Mouse (Mus musculus) heart, postnatal 14 days (tissue): ENCODE results near the gene Chd2. TPM values are rescaled to one million over a fixed set of nuclear protein-coding genes. Genes with fewer than 3 reads are reported as not detected.

Experiments
- DNase-seq, 2 experiments: peaks; one replicate each; pipeline ENCODE4 v3.0.0; 2021 to 2022
- intact Hi-C: fragments of 180-260 bp; cut with DNase I; formaldehyde crosslinking; loops from one replicate; pipeline ENCODE4 v1.15.1; 2025
- total RNA-seq, 2 experiments: library from RNA; stranded (reverse); gene quantifications; 2 replicates each; pipeline ENCODE4 v1.2.3; 2021

Chd2 gene
- total RNA-seq, 2 experiments from 2014 or later: 46.4 to 56.0 TPM

DNA sequence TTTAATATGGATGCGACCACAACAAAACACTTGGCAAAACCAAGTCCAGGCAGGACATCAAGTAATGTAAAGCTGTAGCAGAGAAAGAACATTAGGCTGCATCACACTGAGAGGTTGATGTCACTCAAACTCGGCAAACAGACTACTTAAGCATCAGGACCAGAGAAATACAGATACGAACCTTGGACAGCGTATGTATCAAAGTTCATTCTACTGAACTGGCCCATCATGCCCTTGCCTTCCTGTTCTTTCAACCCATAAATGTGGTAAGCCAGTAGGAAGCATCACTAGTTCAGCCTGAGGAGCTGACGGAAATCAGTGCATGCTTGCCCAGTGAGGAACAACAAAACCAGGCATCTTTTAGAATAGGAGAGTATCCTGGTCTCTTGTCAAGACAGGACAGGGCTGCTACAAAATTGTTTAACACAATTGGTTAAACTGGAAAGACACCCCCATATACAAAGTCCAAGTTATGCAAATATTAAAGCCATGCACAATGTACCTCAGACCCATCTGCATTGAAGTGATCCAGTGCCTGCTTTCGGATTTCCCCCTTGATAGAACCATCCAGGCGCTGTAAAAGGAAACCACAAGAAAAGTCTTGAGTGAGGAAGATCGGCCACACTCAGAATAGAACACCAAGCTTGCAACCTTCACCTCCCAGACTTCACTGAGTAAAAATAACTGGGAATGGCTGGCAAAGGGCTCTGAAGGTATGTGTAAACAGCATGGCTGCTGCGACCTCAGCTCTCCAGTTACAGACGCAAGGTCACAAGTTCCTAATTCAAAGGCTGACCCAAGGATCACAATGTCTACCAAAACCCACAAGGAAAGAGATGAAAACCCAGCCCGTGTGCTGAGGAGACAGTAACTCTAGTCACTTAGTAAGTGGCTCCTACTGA, 63.2 kb downstream of the Chd2 start:
- peak in 1 of 2 experiments; percentile 28 for DNase-seq
- intact Hi-C loops: no loop called here

- no peak for DNase-seq
- intact Hi-C loops: no loop called here
Observed at GRCm38 (mm10) chr7:73467741-73468140, 73.9 kb downstream of the Chd2 start.

- no peak for DNase-seq
- intact Hi-C loops: no loop called here
Observed at GRCm38 (mm10) chr7:73463546-73463945, 78.1 kb downstream of the Chd2 start.

- DNase-seq: no peak
- intact Hi-C loops: no loop called here
Observed at GRCm38 (mm10) chr7:73454113-73454512, 87.5 kb downstream of the Chd2 start.

DNA sequence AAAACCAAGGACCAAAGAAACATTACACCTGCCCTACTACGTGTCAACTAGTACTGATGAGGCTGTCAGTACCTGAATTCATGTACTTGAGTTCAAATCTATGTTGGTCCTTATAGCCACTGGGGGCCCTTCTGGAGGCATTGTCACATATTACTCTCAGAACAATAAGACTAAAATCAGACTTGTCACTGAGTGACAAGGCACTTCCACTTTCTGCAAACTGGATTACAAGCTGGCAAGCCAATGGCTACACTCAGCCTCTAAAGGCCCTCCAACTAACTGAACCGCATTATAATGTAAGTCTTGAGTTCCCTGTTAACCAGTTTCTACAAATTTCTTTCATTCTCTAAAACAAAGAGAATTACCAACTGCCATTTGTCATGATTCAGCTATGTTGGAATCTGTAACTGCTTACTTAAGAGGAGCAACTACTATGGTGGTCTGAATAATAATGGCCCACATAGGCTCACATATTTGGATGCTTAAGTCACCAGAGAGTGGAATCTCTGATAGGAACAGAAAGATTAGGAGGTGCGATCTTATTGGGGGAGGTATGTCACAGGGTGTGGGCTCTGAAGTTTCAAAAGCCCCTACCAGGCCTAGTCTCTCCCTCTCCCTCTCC, 89.3 kb downstream of the Chd2 start:
- intact Hi-C loops: no loop called here
- no peak for DNase-seq

- no peak for DNase-seq
- intact Hi-C loops: no loop called here
Observed at GRCm38 (mm10) chr7:73451594-73451993, 90.0 kb downstream of the Chd2 start.

DNA sequence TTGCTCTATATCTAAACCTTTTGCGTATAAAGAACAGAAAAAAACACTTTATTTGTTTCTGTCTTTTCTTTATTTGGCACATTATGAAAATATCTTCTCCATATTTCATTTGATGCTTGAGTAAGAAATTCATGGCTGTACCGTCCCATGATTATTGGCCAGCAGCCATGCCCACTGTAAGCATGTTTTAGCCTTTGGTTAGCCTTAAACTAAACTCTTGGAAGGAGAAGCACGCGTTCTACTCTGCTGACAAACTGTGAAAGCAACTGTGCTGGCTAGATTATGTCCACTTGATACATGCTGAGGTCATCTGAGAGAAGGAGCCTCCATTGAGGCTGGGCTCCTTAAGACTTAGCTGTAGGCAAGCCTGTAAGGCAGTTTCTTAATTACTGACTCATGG, 99.4 kb downstream of the Chd2 start:
- DNase-seq: no peak
- intact Hi-C loops: no loop called here

GRCm38 (mm10) chr7:73441802-73442201, 99.8 kb downstream of the Chd2 start:
- no peak for DNase-seq
- intact Hi-C loops: no loop called here

GRCm38 (mm10) chr7:73435685-73436084, 105.9 kb downstream of the Chd2 start:
- DNase-seq: no peak
- intact Hi-C loops: loop anchor here (5.0 kb wide), 1 partner anchor 192 kb away; no protein-coding TSS in a partner anchor

GRCm38 (mm10) chr7:73434336-73434677, 107.3 kb downstream of the Chd2 start:
- DNase-seq: no peak
- intact Hi-C loops: no loop called here

GRCm38 (mm10) chr7:73433637-73434335, 107.8 kb downstream of the Chd2 start:
- no peak for DNase-seq
- intact Hi-C loops: no loop called here

DNA sequence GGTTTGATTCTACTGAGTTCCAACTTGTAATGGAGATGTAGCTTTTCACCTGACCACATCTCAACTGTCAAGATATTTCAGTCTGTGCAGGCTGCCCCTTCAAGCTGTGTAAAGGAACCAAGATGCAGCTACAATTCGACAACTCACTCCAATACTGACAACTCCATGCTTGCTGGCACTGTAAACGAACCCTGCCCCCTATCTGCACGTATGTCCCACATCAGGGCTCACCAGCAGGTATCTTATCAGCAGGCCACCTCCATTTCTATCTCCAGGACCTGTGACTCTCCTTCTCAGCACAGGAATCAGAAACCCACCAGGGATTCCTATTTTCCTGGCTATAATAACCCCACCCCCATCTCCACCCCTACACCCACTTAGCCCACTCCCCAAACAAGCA, 113.1 kb downstream of the Chd2 start:
- intact Hi-C loops: no loop called here
- DNase-seq: no peak

- no peak for DNase-seq
- intact Hi-C loops: no loop called here
Observed at GRCm38 (mm10) chr7:73427794-73428193, 113.8 kb downstream of the Chd2 start.

DNA sequence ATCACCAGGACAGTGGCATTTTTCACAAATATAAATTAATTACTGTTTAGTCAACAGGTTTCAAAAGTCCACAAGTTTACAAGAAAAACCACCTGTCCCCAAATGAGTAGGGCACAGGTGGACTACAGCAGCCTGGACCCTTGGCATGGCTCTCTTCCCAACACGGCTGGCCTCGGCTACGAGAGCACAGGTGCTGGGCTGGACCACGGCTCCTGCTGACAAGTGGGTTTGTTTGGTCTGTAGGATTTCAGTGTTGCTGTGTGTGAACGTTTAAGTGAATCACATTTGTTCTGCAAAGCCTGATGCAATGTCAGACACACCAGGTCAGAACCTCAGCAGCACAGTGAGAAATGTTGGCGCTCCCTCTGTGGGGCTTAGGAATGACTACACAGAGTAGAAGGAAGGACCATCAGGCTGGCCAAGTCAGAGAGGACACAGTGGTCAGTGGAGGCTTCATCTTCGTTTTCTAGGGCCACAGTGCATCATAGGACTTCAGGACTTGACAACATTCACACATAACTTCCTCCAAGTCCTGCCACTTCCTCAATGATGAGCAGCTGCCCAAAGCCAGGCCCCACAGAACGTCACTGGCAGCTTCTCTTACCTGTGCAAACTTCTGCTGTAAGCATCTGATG, 114.8 kb downstream of the Chd2 start:
- intact Hi-C loops: no loop called here
- no peak for DNase-seq

DNA sequence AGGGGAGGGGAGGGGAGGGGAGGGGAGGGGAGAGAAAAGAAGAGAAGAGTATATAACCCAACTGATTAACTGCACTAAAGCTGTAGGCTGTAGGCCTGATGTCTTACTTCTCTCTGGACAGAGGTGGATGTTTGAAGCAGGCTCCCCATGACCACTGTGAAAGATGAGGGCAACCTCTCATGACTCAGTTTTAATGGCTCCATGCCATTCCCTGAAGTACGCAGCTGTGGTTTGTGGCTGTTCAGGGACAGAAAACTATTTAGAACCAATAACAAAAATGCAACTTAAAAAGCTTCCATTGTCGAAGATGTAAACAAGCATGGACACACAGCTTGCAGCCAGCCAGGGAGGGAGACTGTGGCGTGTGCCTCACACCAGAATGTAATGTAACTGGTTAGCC, 115.4 kb downstream of the Chd2 start:
- intact Hi-C loops: no loop called here
- no peak for DNase-seq

DNA sequence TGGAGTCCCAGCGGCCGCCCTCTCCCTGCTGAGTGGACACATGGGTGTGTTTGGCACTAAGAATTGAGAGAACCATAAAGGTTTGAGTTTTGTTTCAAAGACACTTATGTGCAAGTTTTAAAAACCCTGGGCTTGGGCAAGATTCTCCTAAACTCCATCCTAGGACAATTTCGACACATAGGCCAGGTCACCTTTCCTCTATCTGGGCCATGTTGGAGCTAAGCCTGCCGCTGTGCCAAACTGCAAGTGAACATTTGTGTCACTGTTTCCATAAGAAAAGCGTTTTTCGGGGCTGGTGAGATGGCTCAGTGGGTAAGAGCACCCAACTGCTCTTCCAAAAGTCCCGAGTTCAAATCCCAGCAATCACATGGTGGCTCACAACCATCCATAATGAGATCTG, 116.2 kb downstream of the Chd2 start:
- DNase-seq: no peak
- intact Hi-C loops: no loop called here

GRCm38 (mm10) chr7:73424705-73425104, 116.9 kb downstream of the Chd2 start:
- intact Hi-C loops: loop anchor here (5.0 kb wide), 2 partner anchors 47 to 203 kb away; partner anchors contain the start of gene Rgma
- DNase-seq: peak; percentile 60 to 62

- DNase-seq: no peak
- intact Hi-C loops: loop anchor here (5.0 kb wide), 2 partner anchors 47 to 203 kb away; partner anchors contain the start of gene Rgma
Observed at GRCm38 (mm10) chr7:73424243-73424642, 117.4 kb downstream of the Chd2 start.

GRCm38 (mm10) chr7:73423236-73423635, 118.4 kb downstream of the Chd2 start:
- intact Hi-C loops: loop anchor here (5.0 kb wide), 2 partner anchors 46 to 204 kb away; partner anchors contain the start of gene Rgma

More at GRCm38 (mm10) chr7:73423236-73423635, 118.4 kb downstream of the Chd2 start:
- no peak for DNase-seq
